Mouse (Mus musculus): ENCODE results near the gene Mtr.

The Mtr gene

DNA sequence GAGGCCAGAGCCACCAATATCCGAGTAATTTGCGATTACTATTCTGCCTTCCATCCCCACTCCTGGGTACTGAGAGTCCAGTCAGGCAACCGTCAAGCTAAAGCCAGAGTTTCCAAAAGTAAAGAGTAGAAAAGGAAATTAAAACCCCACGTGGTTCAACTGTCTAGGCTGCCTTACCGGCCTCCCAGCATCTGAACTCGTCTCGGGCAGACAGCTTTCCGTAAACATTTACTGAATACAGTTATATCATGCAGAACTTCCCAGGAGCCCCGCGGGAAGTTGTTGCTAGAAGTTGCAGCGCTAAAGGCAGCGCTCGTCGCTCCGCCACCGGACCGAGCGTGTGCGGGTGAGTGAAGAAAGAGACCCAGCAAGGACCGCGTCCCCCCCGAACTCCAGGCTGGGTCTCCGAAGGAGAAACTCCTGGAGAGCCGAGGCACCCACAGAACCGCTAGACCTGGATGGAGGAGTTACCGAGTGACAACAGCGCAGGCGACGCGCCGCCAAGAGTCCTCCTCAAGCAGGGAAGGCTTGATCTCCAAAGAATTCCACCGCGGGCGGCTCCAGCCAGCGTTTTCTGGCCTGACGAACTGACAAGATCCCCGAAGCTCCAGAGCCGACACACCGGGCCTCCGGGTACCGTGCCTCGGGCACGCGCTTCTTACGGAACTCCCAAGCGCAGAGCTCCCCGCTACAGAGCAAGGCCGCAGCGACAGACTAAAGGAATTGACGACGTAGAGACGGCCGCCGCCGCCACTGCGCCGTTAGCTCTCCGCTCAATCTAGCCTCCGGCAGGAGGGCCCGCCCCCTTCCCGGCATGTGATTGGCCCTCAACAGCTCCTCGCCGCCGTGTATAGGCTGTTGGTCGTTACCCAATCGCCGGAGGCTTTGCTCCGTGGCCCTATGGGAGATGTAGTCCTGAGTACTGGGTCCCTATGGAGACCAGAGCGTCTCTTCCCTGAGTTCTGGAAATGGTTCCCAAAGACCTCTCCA is at the start of gene Mtr:
Gene Mtr, minus strand, starts transcription at position 723 of the 990 bp plus-strand sequence.
- peak; percentile 98 for DNase-seq (ENCODE audit: inconsistent ontology term)

GRCm38 (mm10) chr13:12307286-12307685 is 49.4 kb upstream of the Mtr start:
- DNase-seq (ENCODE audit: inconsistent ontology term), result no peak

- DNase-seq (ENCODE audit: inconsistent ontology term), result no peak
Measured at GRCm38 (mm10) chr13:12305540-12305939, 47.6 kb upstream of the Mtr start.

DNA sequence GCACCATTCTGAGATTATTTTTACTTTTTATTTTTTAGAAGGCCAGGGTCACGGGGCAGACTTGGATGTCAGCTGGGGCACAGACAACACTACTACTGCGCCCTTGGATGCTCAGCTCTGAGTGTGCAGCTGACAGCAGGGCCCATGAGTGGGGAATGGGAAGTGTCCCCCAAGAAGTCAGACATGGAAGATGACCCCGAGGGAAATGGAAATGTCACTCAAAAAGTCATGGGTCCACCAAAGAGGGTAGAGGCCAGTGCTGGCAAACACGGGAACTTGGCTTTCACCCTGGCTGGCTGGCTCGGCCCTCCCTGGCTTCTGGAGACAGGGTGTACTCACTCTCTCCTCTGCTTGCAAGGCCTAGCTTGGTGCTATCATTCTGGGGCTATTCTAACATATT is 47.1 kb upstream of the Mtr start:
- no peak for DNase-seq (ENCODE audit: inconsistent ontology term)

- DNase-seq (ENCODE audit: inconsistent ontology term), result no peak
Measured at GRCm38 (mm10) chr13:12297777-12298176, 39.9 kb upstream of the Mtr start.

DNA sequence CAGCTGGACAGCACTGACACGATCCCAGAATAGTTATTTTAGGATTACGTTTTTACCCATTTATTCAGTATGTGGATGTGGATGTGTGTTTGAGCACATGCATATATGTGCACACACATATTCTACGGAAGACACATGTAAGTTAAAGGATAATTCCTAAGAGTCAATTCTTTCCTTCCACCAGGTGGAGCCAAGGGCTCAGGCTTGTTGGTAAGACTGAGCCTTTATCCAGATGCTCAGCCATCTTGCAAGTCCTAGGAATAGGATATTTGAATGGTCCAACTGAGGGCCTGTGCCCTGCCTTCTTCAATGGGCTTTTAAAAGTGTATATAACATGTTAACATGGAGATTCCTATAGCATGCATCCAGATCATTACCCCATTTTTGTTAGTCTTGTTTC is 38.8 kb upstream of the Mtr start:
- no peak for DNase-seq (ENCODE audit: inconsistent ontology term)

- DNase-seq (ENCODE audit: inconsistent ontology term), result peak; percentile 7
Measured at GRCm38 (mm10) chr13:12293810-12294209, 35.9 kb upstream of the Mtr start.

- DNase-seq (ENCODE audit: inconsistent ontology term), result no peak
Measured at GRCm38 (mm10) chr13:12290700-12291099, 32.8 kb upstream of the Mtr start.

- no peak for DNase-seq (ENCODE audit: inconsistent ontology term)
Measured at GRCm38 (mm10) chr13:12284528-12284927, 26.6 kb upstream of the Mtr start.

DNA sequence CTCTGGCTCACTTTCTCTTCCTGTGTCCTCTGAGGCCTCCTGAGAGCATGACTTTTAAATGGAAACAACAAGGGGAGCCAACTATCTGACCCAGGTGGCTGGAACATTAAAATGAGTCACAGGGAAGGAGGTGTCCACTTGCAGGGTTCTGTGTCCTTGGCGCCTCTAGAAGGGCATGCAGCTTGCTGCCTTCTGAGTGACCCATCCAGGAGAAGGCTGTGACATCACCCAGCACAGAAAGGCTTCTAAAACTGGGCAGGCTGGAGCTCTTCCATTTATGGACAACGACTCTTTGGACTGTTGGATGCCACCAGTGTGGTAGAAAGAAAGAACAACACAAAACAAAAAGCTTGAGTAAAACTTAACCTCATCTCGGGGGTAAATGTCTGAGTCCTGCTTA is 25.9 kb upstream of the Mtr start:
- peak; percentile 6 for DNase-seq (ENCODE audit: inconsistent ontology term)

- DNase-seq (ENCODE audit: inconsistent ontology term), result no peak
Measured at GRCm38 (mm10) chr13:12274721-12275120, 16.8 kb upstream of the Mtr start.

DNA sequence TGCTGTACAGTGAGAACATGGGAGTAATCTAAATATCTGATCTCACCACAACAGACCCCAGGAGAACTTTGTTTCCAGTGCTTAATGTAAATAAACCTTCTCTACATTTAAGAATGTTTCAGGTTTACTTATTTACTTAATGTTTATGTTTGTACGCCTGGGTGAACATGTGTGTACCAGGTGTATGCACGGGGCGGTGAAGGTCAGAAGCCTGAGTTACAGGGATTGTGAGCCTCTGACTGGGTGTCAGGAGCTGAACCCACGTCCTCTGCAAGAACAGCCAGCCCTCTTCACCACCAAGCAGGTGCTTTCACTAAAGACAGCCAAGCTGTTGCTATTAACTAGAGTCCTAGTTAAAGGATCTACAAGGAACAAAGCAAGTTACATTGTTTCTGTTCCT is 16.3 kb upstream of the Mtr start:
- no peak for DNase-seq (ENCODE audit: inconsistent ontology term)

DNA sequence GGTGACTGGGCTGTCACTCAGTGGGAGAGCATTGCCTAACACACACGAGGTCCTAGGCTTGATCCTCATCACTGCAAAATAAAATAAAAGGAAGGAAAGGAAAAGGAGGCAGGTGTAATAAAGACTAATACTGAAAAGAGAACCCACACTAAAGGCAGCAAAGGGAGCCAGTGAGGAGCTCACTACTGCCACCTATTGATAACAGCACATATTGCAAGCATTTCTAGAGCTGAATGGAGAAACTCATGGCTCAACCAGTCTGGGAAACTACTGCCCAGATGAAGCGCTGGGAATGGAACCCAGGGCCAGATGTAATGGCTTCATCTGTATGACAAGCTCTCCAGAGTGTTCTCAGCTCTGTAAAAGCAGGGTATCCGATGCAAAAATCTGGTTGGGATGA is 15.0 kb upstream of the Mtr start:
- no peak for DNase-seq (ENCODE audit: inconsistent ontology term)

DNA sequence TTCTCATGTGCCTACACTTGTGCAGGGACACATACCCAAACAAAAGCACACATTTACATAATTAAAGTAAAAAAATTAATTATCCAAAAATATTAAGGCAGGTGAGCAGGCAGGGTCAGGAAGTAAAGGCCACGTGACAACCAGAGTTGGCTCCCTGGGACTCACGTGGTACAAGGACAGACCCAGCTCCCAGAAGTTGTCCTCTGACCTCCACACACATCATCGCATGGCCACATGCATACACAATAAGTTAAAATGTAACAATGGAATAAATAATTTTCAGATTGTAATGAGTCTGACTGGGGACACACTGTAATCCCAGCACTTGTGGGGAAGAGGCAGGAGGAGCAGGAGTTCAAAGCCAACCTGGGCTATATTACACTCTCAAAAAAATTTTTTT is 10.1 kb upstream of the Mtr start:
- no peak for DNase-seq (ENCODE audit: inconsistent ontology term)

- DNase-seq (ENCODE audit: inconsistent ontology term), result no peak
Measured at GRCm38 (mm10) chr13:12267097-12267496, 9.2 kb upstream of the Mtr start.

DNA sequence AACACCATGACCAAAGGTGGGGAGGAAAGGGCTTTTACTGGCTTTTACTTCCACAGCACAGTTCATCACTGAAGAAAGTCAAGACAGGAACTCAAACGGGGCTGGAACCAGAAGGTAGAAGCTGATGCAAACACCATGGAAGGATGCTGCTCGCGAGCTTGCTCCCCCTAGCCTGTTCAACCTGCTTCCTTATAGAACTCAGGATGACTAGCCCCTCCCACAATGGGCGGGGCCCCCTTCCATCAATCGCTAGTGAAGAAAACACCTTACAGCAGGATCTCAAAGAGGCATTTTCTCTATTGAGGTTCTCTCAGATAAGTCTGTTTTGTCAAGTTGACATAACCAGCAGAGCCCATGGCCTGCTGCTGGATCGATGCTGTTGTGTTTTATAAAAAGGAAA is 6.1 kb upstream of the Mtr start:
- DNase-seq (ENCODE audit: inconsistent ontology term), result no peak

GRCm38 (mm10) chr13:12261505-12261904 is 3.6 kb upstream of the Mtr start:
- no peak for DNase-seq (ENCODE audit: inconsistent ontology term)

DNA sequence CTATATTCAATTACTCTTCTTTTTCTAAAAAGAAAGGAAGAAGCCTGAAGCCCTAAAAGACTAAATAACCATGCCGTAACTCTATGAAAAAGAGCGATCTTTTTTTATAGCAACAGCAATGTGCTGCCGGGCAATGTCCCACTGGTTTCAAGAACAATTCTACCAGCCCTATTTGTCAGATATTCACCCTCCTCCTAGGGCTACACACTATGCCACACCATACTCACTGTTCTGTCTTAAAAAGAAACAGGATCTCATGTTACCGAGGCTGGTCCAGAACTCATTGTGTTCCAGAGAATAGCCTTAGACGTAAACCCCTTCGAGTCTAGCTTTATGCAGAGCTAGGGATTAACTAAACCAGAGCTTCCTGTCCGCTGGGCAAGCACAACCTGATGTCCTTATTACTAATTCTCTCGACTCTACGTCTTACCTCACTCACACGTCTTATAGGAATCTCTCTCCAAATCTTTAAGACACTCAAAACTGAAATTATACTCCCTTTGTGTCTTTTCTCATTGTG is 982 bp downstream of the Mtr start:
- DNase-seq (ENCODE audit: inconsistent ontology term), result no peak

GRCm38 (mm10) chr13:12255911-12256705 is 1.8 kb downstream of the Mtr start:
- DNase-seq (ENCODE audit: inconsistent ontology term), result peak; percentile 39

DNA sequence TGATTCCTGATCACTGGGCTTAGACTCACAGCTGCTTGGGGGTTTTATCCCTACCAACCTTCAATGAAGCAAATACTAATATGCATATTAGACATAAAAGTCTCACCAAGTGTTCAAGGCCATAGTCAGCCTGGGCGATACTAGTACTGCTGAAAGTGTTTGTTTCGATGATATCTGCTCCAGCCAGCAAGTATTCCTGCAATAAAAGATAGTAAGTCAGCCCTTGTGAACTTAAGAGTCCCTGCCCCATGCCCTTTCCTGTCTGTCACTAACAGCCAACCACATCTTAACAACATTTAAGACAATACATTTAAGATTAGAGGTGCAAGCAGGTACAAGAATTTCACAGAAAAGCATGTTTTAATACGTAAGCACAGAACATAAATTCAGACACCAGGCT is 7.4 kb downstream of the Mtr start:
- DNase-seq (ENCODE audit: inconsistent ontology term), result no peak

GRCm38 (mm10) chr13:12249195-12249898 is 8.6 kb downstream of the Mtr start:
- DNase-seq (ENCODE audit: inconsistent ontology term), result no peak

DNA sequence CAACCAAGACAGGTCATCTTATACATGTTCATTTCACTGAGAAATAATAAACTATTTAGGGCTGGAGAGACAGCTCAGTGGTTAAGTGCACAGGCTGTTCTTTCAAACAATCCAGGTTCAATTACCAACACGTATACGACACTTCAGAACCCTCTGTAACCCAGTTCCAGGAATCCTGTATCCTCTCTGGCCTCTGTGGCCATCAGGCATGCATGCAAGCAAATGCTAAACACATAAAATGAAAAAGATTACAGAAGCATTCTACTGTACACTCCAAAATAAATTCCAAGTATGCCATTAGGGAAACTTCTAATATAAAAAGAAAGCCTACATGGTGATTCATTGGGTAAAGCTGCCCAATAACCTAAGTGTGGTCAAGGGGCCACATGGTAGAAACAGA is 12.0 kb downstream of the Mtr start:
- no peak for DNase-seq (ENCODE audit: inconsistent ontology term)

Data from Muller cell, postnatal 12 days (primary cell).